Mouse (Mus musculus) fat pad, adult 2 months (tissue): ENCODE results near the gene Phlpp1.

Source experiments
- DNase-seq: peaks from one replicate; pipeline ENCODE4 v3.0.0-alpha.2; 2011; ENCODE audit warnings: low read depth, low spot score; ENCODE audit errors: extremely low read depth

The Phlpp1 gene

GRCm38 (mm10) chr1:106374274-106374673, 202.7 kb downstream of the Phlpp1 start:
- no peak for DNase-seq

GRCm38 (mm10) chr1:106374971-106375370, 203.4 kb downstream of the Phlpp1 start:
- DNase-seq, result no peak

GRCm38 (mm10) chr1:106376003-106376402, 204.5 kb downstream of the Phlpp1 start:
- no peak for DNase-seq

GRCm38 (mm10) chr1:106380465-106380864, 208.9 kb downstream of the Phlpp1 start:
- no peak for DNase-seq

GRCm38 (mm10) chr1:106386542-106386941, 215.0 kb downstream of the Phlpp1 start:
- no peak for DNase-seq

- DNase-seq, result no peak
Measured at GRCm38 (mm10) chr1:106387264-106387663, 215.7 kb downstream of the Phlpp1 start.

- DNase-seq, result no peak
Measured at GRCm38 (mm10) chr1:106389673-106390072, 218.1 kb downstream of the Phlpp1 start.

- DNase-seq, result no peak
Measured at GRCm38 (mm10) chr1:106393072-106393471, 221.5 kb downstream of the Phlpp1 start.

- no peak for DNase-seq
Measured at GRCm38 (mm10) chr1:106394678-106395077, 223.1 kb downstream of the Phlpp1 start.

- no peak for DNase-seq
Measured at GRCm38 (mm10) chr1:106395476-106395875, 223.9 kb downstream of the Phlpp1 start.

GRCm38 (mm10) chr1:106400900-106401634, 229.5 kb downstream of the Phlpp1 start:
- no peak for DNase-seq

GRCm38 (mm10) chr1:106403011-106403501, 231.5 kb downstream of the Phlpp1 start:
- no peak for DNase-seq

GRCm38 (mm10) chr1:106406852-106407251, 235.3 kb downstream of the Phlpp1 start:
- DNase-seq, result no peak

- DNase-seq, result no peak
Measured at GRCm38 (mm10) chr1:106407963-106408440, 236.4 kb downstream of the Phlpp1 start.

- DNase-seq, result no peak
Measured at GRCm38 (mm10) chr1:106410858-106411257, 239.3 kb downstream of the Phlpp1 start.

GRCm38 (mm10) chr1:106425128-106425936, 253.8 kb downstream of the Phlpp1 start:
- no peak for DNase-seq

- no peak for DNase-seq
Measured at GRCm38 (mm10) chr1:106428170-106428569, 256.6 kb downstream of the Phlpp1 start.

GRCm38 (mm10) chr1:106428580-106428979, 257.0 kb downstream of the Phlpp1 start:
- no peak for DNase-seq

GRCm38 (mm10) chr1:106433580-106433979, 262.0 kb downstream of the Phlpp1 start:
- DNase-seq, result no peak
